Mouse (Mus musculus) brain, embryonic 14.5 days (tissue): ENCODE measurements around the gene Epha6. TPM values are rescaled to one million over a fixed set of nuclear protein-coding genes. Genes with fewer than 3 reads are reported as not detected.

ENCODE experiments used
- DNase-seq: peaks from one replicate; pipeline ENCODE4 v3.0.0-alpha.2; 2011; ENCODE audit warnings: low read depth
- CTCF ChIP-seq: fragments of 200-500 bp; IDR thresholded peaks from 2 replicates; pipeline ENCODE4 v1.5.1; 2012; ENCODE audit warnings: inconsistent platforms, mild to moderate bottlenecking, moderate library complexity, borderline replicate concordance; ENCODE audit not compliant: insufficient read depth, insufficient read length; ENCODE audit errors: extremely low read depth
- POLR2A ChIP-seq: fragments of 200-500 bp; IDR thresholded peaks from 2 replicates; pipeline ENCODE4 v1.6.1; 2012; ENCODE audit warnings: mild to moderate bottlenecking, inconsistent platforms, borderline replicate concordance; ENCODE audit not compliant: poor library complexity, insufficient read depth, insufficient read length, severe bottlenecking; ENCODE audit errors: extremely low read depth
- polyA plus RNA-seq: library from polyadenylated mRNA; depleted of rRNA; stranded (reverse); fragments of >200 nt; gene quantifications from 2 replicates; pipeline ENCODE4 v1.2.3, GENCODE M21; 2012

Epha6 gene
- polyA plus RNA-seq, 1 experiment, result 4.4 TPM

DNA sequence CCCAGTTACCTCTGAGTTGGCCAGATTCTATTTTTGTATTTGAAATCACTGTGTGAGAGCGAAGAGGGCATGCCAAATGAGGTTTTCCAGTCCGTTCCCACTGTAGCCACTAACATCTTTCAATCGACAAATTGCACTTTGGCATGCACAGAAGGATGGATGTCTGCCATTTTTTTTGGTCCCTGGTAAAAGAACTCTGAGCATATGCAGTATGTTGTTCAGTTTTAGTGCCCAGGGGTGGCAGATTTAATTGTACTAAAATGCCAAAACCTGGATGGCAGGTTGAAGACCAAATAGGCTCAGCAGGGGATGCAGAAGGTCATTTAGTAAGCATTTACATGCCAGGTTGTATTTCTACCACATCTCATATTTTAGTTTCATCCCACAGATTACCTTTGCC is 503.1 kb downstream of the Epha6 start:
- no peak for TF ChIP-seq POLR2A
- TF ChIP-seq CTCF, result no peak

GRCm38 (mm10) chr16:60095333-60095732 is 510.0 kb downstream of the Epha6 start:
- TF ChIP-seq POLR2A (no peak), CTCF (no peak)
- peak; percentile 73 for DNase-seq

More for the DNA sequence above, 503.1 kb downstream of the Epha6 start:
- peak; percentile 87 for DNase-seq

DNA sequence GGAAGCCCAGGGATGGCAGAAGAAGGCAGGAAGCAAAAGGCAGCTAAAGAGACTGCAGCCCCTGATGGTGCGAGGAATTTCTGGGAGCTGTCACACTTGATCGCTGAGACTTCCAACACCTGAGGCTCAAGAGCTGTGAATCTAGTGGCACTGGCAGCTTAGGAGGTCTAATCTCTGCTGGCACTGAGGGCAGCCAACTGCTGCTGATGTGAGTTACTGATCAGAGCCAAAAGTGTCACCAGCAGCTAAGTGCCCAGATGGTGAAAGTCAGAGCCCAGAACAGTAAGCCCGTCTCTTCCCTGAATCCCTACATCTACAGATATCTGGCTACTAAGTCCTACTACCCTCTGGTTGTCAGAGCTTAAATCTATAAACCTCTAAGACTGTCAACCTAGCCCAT is 518.4 kb downstream of the Epha6 start:
- no peak for TF ChIP-seq CTCF
- TF ChIP-seq POLR2A, result no peak
- DNase-seq, result peak; percentile 26

GRCm38 (mm10) chr16:60070457-60071112 is 534.7 kb downstream of the Epha6 start:
- DNase-seq, result peak; percentile 11
- TF ChIP-seq POLR2A, result no peak

DNA sequence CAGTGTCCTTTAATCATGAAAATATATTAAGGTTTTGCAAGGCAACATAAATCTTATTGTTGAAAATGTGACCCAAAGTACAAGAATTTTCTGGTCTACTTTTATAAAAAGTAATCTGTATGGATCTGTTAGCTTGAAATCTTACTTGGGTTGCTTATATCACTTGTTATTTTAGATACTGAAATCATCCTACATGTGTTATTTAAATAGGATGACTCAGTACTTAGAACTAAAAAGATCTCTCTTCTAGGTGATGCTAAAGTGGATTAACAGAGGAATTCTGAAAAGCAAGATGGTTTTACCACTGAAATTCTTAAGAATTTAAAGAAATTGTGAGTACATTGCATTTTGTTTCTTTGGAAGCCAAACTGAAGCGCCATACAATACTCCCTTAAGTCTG is 561.5 kb downstream of the Epha6 start:
- no peak for DNase-seq
- no peak for TF ChIP-seq POLR2A
- TF ChIP-seq CTCF, result no peak

DNA sequence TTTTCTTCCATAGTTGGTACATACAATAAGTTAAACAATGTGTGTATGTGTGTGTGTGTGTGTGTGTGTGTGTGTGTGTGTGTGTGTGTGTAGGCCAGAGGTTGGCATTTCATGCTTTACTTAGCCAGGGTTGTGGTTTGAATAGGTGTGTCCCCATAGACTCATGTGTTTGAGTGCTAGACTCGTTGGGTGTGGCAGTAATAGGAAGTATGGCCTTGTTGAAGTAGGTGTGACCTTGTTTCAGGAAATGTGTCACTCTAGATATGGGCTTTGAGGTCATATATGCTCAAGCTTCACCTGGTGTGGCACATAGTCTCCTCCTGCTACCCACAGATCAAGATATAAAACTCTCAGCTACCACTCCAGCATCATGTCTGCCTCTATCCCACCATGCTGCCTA is 577.0 kb downstream of the Epha6 start:
- TF ChIP-seq POLR2A, result no peak

DNA sequence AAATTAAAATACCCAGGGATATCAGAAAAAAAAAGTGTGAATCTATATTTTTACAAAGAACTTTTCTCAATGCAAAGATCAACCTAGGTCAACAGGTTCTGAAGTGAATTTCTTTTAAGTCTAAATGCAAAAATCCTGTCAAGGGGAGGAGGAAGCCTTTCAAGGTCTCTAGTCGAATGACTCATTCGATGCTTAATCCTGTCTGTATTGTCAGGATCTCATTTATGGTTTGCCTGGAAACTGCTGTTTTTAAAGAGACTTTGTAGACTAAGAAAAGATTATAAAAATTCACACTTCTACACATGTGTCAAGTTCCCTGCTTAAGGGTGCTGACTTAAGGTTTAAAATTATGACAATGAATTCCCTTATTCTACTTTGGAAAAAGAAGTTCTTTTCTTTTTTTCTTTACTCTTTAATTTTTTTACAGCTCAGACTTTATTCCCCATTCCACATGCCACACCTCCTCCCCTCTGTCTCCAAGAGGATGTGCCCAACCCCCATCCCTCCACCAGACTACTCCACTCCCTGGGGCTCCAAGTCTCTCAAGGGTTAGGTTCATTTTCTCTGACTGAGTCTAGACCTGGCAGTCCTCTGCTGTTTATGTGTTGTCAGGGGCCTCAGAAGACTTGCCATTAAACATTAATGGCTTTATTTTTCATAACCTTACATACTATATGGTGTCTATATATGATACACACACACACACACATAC is 598.3 kb downstream of the Epha6 start:
- DNase-seq, result no peak

More for the DNA sequence above, 577.0 kb downstream of the Epha6 start:
- DNase-seq, result no peak

GRCm38 (mm10) chr16:59969816-59970215 is 635.5 kb downstream of the Epha6 start:
- no peak for TF ChIP-seq CTCF
- no peak for TF ChIP-seq POLR2A
- DNase-seq, result peak; percentile 85

More for the DNA sequence above, 598.3 kb downstream of the Epha6 start:
- TF ChIP-seq POLR2A (no peak), CTCF (no peak)

DNA sequence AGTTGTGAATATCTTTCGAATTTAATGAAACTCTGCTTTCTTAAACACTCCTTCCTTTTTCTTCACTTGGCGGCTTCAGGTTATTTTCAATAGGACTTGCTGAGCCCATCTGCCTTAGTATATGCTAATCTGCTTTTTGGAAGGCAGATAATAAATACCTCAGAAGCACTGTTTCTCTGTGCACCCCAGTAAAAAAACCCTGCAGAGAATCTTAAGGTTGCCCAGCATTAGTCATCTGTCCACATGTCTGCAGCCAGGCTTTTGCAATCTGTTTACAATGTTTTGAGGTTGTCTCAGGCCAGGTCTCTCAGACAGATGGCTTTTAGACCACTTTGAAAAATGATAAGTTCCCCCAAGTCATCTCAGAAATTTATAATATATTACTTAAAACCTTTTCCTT is 649.6 kb downstream of the Epha6 start:
- DNase-seq, result no peak
- no peak for TF ChIP-seq POLR2A
- no peak for TF ChIP-seq CTCF

DNA sequence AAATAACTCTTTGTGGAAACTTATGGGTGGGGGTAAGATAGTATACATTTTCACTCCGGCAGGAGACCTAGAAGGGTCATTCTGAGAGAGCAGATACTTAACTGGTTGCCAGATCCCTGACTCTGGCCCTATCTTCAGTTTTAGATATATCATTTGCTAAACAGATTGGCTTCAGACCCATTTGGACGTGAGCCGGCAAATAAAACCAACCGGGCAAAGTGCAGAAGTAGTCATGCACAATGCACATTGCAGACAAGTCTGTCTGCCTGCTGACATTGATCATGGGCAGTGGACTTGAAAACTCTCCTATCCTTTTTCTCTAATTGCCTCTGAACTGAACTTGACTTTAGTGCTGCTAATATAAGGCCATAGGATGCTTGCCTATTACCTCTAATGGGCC is 681.6 kb downstream of the Epha6 start:
- no peak for DNase-seq
- TF ChIP-seq POLR2A, result no peak
- TF ChIP-seq CTCF, result no peak

DNA sequence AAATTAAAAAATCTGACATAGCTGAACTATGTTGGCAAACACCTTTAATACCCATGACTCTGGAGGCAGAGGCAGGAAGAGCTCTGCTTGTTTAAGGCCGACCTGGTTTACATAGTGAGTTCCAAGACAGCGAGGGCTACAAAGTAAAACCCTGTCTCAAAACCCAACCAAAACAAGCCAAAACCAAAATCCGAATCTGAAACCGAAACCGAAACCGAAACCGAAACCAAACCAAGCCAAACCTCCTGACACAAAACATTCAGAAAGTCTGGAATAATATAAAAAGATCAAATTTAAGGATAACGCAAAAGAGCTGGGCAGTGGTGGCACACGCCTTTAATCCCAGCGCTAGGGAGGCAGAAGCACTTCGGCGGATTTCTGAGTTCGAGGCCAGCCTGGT is 725.3 kb downstream of the Epha6 start:
- TF ChIP-seq POLR2A, result no peak
- no peak for TF ChIP-seq CTCF

GRCm38 (mm10) chr16:59871792-59872191 is 733.5 kb downstream of the Epha6 start:
- TF ChIP-seq CTCF (no peak), POLR2A (no peak)

More for the DNA sequence above, 725.3 kb downstream of the Epha6 start:
- no peak for DNase-seq

DNA sequence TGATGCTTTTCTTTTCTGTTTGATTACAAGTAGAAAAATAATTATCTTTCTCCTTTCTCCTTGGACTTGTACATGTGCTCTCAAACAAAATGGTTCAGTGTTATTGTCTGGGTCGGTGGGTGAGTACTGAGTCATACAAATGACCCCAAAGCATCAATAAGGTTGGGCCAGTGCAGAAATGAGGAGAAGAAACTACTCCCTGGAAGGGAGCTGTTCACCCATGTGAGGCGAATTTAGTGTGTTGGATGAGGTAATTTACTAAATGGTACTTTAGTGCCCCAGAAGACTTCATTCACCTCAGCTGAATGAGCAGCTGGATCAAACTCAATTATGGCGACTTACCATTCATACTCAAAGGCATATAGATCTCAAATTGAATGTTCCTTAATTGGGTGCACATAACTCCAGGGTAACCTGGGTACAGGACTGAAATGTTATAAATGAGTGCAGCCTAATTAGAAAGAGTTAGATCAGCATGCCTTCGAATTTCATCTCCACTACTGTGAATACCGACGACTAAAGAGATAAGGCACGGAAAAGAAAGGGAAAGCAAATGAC is 751.1 kb downstream of the Epha6 start:
- no peak for TF ChIP-seq POLR2A
- no peak for TF ChIP-seq CTCF

More at GRCm38 (mm10) chr16:59871792-59872191, 733.5 kb downstream of the Epha6 start:
- peak; percentile 42 for DNase-seq

More for the DNA sequence above, 751.1 kb downstream of the Epha6 start:
- peak; percentile 92 for DNase-seq
